Mouse (Mus musculus) A20 (cell line): ENCODE data around the gene Myh1.

Experiments used
- DNase-seq: peaks from one replicate; pipeline ENCODE4 v3.0.0-alpha.2; 2011; ENCODE audit warnings: low read depth, low spot score

Myh1 gene

GRCm38 (mm10) chr11:67199752-67200151, at the start of gene Myh1:
Gene Myh1, plus strand, starts transcription at chr11:67200052.
- no peak for DNase-seq

GRCm38 (mm10) chr11:67150237-67150636, 49.6 kb upstream of the Myh1 start:
- no peak for DNase-seq

GRCm38 (mm10) chr11:67151159-67151558, 48.7 kb upstream of the Myh1 start:
- DNase-seq, result no peak

- no peak for DNase-seq
Observed at GRCm38 (mm10) chr11:67151651-67152630, 47.9 kb upstream of the Myh1 start.

- no peak for DNase-seq
Observed at GRCm38 (mm10) chr11:67153123-67153522, 46.7 kb upstream of the Myh1 start.

GRCm38 (mm10) chr11:67153843-67154242, 46.0 kb upstream of the Myh1 start:
- no peak for DNase-seq

GRCm38 (mm10) chr11:67155650-67156049, 44.2 kb upstream of the Myh1 start:
- DNase-seq, result no peak

- peak; percentile 76 for DNase-seq
Observed at GRCm38 (mm10) chr11:67160131-67160530, 39.7 kb upstream of the Myh1 start.

GRCm38 (mm10) chr11:67163701-67164100, 36.2 kb upstream of the Myh1 start:
- no peak for DNase-seq

GRCm38 (mm10) chr11:67164851-67165250, 35.0 kb upstream of the Myh1 start:
- no peak for DNase-seq

GRCm38 (mm10) chr11:67169301-67169700, 30.6 kb upstream of the Myh1 start:
- DNase-seq, result no peak

GRCm38 (mm10) chr11:67170727-67171126, 29.1 kb upstream of the Myh1 start, which contains the start of gene Myh2:
Gene Myh2, plus strand, starts transcription at chr11:67171027.
- no peak for DNase-seq

GRCm38 (mm10) chr11:67172439-67172838, 27.4 kb upstream of the Myh1 start:
- peak; percentile 12 for DNase-seq

- DNase-seq, result no peak
Observed at GRCm38 (mm10) chr11:67176376-67176775, 23.5 kb upstream of the Myh1 start.

- no peak for DNase-seq
Observed at GRCm38 (mm10) chr11:67190316-67190715, 9.5 kb upstream of the Myh1 start.

GRCm38 (mm10) chr11:67190814-67191213, 9.0 kb upstream of the Myh1 start:
- DNase-seq, result no peak

GRCm38 (mm10) chr11:67191496-67191895, 8.4 kb upstream of the Myh1 start:
- DNase-seq, result no peak

GRCm38 (mm10) chr11:67199321-67199720, 531 bp upstream of the Myh1 start:
- DNase-seq, result no peak

GRCm38 (mm10) chr11:67204766-67205165, 4.9 kb downstream of the Myh1 start:
- no peak for DNase-seq

GRCm38 (mm10) chr11:67221803-67222202, 22.0 kb downstream of the Myh1 start:
- no peak for DNase-seq

- no peak for DNase-seq
Observed at GRCm38 (mm10) chr11:67224466-67224865, 24.6 kb downstream of the Myh1 start.

GRCm38 (mm10) chr11:67228731-67229130, 28.9 kb downstream of the Myh1 start:
- no peak for DNase-seq

- DNase-seq, result no peak
Observed at GRCm38 (mm10) chr11:67229166-67229565, 29.3 kb downstream of the Myh1 start.
